Mouse (Mus musculus): ENCODE results near the gene Ddx27.

Ddx27 gene

DNA sequence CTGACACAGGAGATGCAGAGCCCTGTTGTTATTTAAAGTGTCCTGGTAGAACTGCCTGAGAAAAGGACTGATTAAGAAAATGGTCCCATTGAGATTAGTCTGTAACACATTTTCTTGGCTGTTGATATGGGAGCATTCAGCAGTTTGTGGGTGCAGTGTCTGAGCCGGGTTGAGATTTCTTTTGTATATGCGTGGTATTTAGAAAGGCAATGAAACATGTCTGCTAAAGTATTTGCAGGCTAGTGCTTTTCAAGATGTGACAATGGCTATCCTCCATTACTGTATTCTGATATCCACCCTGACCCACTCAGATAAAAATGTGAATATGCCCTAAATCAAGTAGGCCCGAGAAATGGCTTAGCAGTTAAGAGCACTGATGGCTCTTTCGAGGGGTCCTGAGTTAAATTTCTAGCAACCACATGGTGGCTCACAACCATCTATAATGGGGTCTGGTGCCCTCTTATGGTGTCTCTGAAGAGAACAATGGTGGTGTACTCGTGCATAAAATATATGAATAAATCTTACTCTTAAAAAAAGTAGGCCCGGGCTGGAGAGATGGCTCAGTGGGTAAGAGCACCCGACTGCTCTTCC lies 49.0 kb downstream of the Ddx27 start:
- no peak for DNase-seq

DNA sequence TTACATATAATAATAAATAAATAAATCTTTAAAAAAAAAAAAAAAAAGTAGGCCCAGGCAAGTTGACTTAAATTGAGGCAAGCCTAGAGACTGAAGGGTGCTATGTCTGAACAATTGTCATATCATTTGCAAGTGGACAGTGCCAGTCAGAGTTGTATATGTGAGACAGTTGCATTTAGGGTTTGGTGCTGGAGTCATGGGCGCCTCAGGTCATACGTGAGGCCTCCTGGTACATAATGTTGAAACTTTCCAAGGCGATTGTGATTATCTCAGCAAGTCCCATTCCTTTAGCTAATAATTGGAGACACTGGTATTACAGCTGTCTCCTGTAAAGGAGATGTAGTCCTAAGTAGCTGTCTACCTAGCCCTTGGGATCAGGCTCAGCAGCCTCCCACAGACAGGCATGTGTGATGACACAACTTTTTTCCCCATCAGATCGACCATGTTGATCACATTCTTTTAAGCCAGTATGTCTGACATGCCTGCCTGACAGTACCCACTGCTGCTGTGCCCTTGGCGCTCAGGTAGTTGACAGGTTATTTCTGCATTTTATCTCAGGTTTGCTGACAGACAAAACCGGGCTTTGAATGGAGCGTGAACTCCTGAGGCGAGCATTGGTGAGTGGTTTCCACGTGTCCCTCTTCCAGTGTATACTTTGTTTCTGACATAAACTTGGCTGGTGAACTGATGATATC lies 49.8 kb downstream of the Ddx27 start:
- no peak for DNase-seq

DNA sequence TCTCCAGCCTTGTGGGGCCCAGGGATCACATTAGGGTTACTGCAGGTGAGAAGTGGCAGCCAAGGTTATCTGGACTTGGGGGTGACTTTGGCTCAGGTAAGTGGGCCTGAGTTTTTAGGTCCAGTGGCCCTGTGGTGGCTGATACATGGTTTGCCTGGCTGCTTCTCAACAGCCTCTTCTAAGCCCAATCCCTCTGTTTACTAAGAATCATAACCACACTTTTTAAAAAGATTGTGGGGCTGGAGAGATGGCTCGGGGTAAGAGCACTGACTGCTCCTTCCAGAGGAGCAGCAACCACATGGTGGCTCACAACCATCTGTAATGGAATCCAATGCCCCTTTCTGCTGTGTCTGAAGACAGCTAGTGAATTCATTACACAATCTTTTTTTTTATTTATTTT lies 51.0 kb downstream of the Ddx27 start:
- DNase-seq = no peak

DNA sequence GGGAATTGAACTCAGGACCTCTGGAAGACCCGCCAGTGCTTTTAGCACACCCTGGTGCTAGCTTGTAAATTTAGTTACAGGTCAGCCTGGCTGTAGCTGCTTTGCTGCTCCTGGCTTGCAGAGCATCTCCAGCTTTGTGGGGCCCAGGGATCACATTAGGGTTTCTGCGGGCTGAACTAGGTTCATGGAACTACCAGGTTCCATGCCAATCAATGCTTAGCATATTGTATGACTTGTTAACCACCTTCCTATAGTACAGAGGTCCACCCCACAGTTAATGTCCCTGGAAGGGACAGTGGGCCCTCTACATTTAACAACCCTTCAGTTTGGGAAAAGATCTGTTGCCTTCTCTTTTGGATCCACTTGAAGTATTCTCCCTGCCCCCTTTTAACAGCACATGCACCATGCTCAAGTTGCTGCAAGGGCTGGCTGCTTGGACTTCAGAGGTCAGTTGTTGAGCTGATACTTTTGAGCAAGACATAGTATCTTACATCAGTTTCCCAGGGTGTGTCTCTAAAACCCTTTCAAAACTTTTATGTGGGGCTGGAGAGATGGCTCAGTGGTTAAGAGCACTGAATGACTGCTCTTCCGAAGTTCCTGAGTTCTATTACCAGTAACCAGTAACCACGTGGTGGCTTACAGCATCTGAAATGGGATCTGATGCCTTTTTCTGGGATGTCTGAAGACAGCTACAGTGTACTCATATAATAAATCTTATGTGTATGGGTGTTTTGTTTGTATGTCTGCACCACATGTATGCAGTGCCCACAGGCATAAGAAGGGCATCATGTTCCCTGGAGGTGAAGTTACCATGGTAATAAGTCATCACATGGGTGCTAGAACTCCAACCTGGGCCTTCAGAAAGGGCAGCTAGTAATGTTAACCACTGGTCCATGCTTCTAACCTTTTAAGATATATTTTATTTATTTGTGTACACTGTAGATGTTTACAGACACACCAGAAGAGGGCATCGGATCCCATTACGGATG lies 51.8 kb downstream of the Ddx27 start:
- no peak for DNase-seq

DNA sequence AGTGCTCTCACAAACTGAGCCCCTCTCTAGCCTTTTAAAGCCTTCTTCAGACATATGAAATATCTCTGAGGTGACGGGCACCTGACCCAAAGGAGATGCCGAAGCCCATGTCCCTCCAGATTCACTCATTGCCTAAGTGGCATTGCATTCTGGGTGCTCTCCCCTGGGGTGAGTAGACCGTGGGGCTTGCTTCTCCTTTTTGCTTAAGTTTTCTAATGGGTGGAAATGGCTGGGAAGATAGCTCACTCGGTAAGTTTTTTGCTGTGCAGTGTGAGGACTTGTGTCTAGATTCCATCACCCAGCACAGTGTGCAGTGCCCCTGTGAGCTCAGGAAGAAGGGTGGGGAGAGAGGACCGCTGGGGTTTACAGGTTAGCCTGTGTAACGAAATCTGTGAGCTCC lies 52.6 kb downstream of the Ddx27 start:
- no peak for DNase-seq

DNA sequence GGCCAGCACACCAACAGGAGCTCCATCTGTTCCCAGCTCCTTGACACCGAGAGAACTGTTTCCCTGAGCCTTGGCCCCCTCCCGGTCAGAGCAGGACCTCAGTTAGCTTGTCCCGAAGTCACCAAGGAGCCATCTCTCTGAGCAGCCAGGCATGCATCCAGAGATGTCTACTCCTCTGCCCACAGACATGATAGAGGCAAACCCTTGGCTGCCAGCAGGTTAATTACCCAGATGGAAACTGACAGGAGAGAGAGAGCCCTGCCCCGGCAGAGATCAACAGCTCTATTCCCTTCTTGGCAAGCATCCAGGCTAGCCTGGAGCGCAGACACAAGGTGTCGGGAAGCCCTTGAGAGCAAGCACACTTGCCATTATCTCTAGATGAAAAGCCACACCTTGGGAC lies 55.3 kb downstream of the Ddx27 start:
- DNase-seq = peak; percentile 86

DNA sequence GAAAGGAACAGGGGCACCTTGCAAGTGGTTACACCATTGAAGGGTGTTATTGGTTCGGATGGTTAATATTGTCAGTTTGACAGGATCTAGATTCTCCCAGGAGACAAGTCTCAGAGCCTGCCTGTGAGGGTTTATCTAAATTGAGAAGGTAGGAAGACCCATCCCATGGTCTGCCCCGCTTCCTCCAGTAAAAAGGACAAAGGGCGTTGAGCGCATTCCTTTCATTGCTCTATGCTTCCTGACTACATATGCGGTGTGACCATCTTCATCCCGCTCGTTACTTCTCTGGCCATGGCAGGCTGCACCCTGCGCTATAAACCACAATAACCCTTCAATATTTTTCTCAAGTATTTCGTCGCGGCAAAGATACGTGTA lies 56.3 kb downstream of the Ddx27 start:
- DNase-seq = no peak

DNA sequence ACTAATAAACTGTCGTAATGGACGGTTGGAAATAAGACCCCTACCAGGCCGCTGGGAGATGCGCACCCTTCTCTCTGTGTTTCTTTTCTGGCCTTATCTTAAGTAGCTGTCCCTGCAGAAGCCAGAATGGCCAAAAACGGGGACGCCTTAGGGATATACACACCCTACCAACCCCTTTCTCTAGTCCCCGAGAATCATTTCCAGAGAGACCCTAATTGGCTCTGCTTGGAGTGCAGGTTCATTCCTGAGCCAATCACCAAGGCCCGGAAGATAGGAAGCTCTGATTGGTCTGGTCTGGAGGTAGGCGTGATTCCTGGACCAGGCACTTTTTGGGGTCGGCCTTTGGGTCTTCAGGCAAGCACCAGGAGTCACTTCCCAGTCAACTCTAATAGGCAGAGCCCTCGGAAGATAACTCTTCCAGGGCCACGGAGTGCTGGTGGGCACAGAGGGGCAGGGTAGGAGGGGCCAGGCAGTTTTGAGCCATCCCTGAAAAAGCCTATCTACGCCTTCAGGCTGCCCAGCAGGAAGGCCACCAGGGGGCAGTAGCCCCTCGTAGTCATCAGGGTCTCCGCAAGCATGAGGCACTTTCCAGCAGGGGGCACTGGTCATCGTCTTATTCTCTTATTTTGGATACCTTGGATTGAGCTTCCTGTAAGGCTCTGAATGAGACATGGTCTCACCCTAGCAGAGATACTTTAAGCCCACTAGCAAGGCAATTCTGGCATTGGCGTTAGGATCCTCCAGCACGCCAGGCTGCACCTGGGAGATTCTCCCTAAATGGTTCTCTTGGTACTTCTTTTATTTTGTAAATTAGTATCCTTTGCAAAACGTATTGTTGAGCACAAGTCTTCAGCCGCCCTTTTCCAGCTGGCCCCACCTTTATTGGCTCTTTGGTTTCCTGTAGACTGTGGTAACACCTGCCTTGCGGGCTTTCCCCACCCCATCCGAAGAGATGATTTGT lies 56.9 kb downstream of the Ddx27 start:
- DNase-seq = peak; percentile 87

DNA sequence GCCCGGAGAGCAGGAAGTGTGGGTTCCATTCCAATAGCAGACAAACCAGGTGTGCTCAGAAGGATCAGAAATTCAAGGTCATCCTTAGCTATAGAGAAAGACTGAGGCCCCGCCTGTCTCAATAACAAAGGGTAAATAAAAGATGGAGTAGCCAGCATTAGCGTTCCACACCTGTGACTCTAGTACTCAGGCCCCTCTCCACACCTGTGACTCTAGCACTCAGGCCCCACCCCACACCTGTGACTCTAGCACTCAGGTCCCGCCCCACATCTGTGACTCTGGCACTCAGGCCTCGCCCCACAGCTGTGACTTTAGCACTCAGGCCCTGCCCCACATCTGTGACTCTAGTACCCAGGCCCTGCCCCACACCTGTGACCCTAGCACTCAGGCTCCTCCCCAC lies 59.6 kb downstream of the Ddx27 start:
- no peak for DNase-seq

DNA sequence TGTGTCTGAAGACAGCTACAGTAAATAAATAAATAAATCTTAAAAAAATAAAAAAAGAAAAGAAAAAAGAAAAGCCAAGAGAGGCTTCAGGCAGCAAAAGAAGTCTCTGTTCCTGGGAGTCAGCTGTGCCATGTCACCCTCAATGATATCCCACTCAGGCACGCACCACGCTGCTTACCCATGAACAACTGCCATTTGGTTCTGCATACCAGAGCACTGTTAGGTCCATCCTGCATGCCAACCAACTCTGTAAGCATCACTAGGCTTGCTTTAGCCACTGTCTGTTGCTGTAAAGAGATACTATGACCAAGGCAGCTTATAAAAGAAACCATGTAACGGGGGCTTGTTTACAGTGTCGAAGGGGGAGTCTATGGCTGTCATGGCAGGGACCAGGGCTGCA lies 61.4 kb downstream of the Ddx27 start:
- DNase-seq = no peak

DNA sequence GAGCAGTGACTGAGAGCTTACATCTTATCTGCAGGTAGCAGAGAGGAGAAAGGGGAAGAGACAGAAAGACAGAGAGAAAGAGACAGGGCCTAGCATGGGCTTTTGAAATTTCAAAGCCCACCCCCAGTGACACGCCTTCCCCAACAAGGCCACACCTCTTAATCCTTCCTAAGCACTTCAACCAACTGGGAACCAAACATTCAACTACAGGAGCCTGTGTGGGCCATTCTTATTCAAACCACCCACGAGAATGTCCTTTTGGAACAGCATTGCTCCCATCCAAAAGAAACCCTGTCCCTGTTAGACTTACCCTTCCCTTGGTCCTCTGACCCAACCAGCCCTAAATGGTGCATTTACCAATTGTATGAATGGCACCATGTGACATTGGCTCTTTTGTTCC lies 61.8 kb downstream of the Ddx27 start:
- DNase-seq = no peak

DNA sequence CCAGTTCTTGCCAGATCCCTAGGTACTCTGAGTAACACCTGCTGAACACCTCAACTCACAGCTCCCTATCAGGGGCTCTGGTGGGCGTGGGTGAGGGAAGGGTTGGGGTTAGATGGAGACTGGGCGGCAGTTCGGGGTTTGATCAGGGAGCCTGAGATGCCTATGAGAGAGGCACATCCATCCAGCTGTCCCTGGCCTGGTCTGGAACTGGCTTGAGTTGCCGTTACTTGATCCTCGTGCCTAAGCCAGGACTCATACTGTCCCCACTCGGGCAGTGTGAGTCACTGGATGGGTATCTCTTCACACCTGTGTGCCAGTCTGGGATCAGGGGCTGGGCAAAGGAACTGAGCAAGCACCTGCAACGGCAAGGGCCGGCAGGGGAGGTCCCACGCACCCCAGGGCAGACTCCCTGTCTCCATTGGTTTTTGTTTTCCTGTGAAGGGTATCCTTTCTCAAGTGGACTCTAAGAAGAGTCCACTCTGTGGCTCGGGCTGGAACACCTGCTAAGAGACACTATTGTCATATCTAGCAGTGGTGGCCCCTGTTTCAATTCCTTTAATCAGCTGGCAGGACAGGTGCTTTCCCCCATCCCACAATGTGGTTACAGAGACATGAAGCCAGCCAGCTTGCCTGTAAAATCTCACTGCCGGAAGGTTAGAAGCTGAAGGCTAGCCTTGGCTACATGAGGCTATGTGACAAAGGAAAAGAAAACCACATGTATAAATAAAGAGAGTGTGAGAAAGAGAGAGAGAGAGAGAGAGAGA lies 62.4 kb downstream of the Ddx27 start:
- no peak for DNase-seq

DNA sequence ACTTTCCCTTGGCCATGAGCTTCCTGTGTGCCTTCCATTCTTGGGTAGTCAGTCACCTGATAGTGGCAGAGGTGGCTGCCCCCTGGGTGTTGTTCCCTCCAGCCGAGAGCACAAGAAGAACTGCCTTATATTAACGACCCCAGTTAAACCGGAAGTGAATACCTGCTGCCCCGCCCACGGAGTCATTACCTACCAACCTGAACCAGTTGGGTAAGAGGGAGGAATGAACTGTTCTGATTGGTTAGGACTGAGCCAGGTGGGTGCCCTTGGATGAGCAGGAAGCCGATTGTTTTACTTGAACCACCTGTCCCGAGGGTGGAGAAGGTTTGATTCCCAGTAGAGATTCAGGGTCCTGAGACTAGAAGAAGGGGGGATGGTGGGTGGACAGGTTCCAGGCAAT lies 63.5 kb downstream of the Ddx27 start:
- DNase-seq = no peak

DNA sequence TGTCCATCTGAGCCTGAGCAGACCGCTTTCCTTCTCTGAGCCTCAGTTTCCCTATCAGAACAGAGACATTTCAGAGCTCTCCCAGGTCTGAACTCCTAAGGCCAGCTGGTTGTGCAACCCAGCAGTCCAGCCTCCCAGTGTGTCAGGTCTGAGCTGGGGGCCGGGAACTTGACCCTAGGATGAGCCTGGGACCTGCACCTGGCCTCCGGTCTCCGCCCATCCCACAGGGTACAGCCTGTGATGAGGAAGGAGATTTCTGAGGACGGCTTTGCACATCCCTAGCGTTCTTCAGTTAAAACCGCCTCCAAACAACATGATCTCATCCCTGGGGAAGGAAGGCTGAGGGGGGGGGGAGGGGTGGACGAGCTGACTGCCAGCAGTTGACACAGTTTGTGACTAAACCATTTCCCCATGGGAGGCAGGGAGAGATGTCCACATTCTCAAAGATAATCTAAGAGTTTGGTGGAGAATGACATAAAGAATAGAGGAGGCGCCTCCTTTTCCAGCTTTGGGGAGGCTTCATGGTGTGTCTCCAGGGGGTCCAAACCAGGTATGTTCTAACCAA lies 64.0 kb downstream of the Ddx27 start:
- peak; percentile 55 for DNase-seq

DNA sequence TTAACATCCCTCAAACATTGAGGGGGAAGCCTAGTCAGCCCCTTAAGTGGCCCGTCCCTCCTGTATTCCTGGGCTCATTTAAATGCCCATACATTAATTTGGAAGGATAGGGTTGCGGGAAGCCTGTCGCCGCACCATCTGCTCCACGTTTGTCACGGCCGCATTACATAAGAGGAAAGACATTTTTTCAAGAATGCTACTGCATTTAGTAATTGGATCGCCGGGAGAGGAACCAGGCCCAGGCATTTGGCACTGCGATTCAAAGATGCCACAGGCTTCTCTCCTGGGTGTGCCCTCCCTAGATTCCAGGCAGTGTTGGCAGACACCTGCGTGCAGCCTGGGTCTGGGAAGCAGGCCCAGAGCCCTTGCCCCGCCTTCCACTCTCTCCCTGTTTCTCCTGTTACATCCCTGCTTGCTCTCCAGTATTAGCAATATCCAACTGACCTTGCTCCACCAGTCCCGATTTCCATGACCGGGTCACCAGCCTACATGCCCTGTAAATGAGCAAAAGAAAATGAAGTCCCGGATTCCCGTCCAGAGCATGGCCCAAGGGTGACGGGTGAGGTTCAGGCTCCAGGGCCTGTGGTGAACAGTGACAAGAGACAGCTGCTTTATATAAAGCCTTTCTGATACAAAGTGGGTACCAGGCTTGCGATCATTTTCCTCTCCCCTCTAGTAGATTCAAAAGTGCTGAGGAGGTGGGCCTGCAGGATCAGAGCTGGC lies 64.7 kb downstream of the Ddx27 start:
- peak; percentile 96 for DNase-seq

DNA sequence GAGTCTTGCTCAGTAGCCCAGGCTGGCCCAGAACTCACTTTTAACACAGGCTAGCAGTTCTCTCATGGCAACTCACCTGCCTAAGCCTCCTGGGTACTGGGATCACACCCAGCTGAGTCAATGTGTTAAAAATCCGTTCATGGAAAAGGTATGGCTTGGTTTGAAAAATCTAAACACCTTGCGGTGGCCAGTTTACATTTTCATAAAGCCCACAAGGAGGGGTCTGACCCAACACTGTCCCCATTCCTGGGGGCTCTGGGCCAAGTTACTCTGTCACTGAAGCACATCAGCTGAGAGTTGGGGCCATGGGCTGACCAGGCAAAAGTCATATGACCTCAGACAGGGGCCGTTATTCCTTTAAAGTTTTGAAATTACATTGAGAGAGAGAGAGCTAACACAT lies 65.4 kb downstream of the Ddx27 start:
- no peak for DNase-seq

DNA sequence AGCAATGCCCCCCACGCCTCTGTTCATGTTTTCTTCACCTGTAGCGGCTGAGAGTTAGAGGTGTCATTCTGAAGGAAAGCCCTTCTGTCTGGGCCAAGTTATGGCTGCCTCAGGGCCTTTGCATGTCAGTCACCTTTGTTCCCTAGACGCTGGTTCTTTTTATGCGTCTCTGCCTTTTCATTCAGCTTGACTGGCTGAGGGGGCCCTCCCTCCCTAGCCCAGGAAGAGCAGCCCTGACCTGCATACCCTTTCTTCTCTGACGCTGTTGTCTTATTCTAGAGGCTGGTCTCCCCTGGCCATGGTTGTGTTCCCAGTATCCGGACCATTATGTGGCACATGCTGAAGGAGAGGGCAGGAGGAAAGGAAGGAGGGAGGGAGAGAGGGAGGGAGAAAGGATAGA lies 66.1 kb downstream of the Ddx27 start:
- no peak for DNase-seq

DNA sequence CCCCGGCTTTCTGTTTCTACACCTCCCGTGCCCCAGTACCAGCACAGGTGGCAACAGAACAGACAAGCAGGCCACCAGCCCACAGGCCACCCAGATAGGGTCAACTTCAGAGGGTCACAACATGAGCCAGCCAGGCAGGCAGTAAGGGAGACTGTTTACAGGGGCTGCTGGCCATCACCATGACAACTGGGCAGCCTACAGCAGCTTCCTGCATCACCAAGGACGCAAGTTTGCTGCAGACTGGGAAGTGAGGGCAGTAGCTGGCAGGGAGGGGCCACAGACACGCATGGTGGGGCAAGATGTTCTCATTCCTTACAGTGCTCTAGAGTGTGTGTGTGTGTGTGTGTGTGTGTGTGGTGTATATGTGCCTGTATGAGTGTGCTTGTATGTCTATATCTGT lies 66.6 kb downstream of the Ddx27 start:
- DNase-seq = no peak
